Mouse (Mus musculus): ENCODE results near the gene Hnrnpf. TPM values are rescaled to one million over a fixed set of nuclear protein-coding genes. Genes with fewer than 3 reads are reported as not detected.

Gene Hnrnpf
- polyA plus RNA-seq, 1 experiment = 102 TPM

GRCm38 (mm10) chr6:117910120-117910661 is 10.1 kb downstream of the Hnrnpf start:
- H3K4me3 ChIP-seq (ENCODE audit: low read depth, low read length) = no peak overlapping the region
- peaks cover 14% of the 10 kb centered on the region; the same call in 1 of the 2 replicates for H3K4me1 ChIP-seq (ENCODE audit: control insufficient read depth, insufficient read depth, insufficient read length, low read length)
- WGBS = 41% methylated on average over 6 of the region's 6 CpGs
- H3K27me3 ChIP-seq (ENCODE audit: control insufficient read depth, insufficient read depth, low read length) = no peaks in the 10 kb centered on the region
- TF ChIP-seq POLR2A (IDR thresholded peaks at IDR 0.05; ENCODE audit: low read depth, low read length) = no peak
- no peak for TF ChIP-seq CTCF (IDR thresholded peaks at IDR 0.05; ENCODE audit: extremely low read depth, insufficient read length, insufficient replicate concordance, low read depth, low read length)
- H3K36me3 ChIP-seq (ENCODE audit: control insufficient read depth, insufficient read depth, low read length) = no peaks in the 10 kb centered on the region
- H3K27ac ChIP-seq (ENCODE audit: insufficient read depth, low read depth, low read length) = no peak overlapping the region

DNA sequence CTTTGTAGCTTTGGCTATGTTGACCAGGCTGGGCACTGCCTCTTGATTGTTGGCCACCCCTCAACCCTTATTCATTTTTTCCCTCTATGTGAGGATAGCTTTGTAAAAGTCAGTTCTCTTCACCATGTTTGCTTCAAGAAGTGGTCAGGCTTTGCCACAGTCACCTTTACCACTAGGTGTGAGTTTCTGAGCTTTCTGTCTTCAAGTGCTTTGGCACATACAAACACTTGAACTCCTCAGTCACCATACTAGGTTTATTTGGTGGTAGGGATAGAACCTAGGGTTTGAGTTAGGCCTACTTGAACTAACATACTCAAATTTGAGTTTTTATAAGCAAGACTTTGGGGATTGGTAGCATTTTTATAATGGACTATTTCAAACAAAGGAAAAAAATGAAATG is 14.4 kb downstream of the Hnrnpf start:
- Histone ChIP-seq H3K27ac (ENCODE audit: insufficient read depth, low read depth, low read length) (no peak overlapping the region), H3K4me1 (ENCODE audit: control insufficient read depth, insufficient read depth, insufficient read length, low read length) (peaks cover 11% of the 10 kb centered on the region; the same call in 1 of the 2 replicates), H3K36me3 (ENCODE audit: control insufficient read depth, insufficient read depth, low read length) (peaks cover 2% of the 10 kb centered on the region; the same call in 1 of the 2 replicates), H3K27me3 (ENCODE audit: control insufficient read depth, insufficient read depth, low read length) (no peaks in the 10 kb centered on the region), H3K4me3 (ENCODE audit: low read depth, low read length) (no peak overlapping the region)
- no peak for TF ChIP-seq CTCF (IDR thresholded peaks at IDR 0.05; ENCODE audit: extremely low read depth, insufficient read length, insufficient replicate concordance, low read depth, low read length)
- TF ChIP-seq POLR2A (IDR thresholded peaks at IDR 0.05; ENCODE audit: low read depth, low read length) = no peak

GRCm38 (mm10) chr6:117916205-117916736 is 16.1 kb downstream of the Hnrnpf start:
- under 1% methylated on average over 12 of the region's 12 CpGs for WGBS
- no peaks in the 10 kb centered on the region for H3K27me3 ChIP-seq (ENCODE audit: control insufficient read depth, insufficient read depth, low read length)
- H3K4me3 ChIP-seq (ENCODE audit: low read depth, low read length) = peak overlapping the region; percentile 73
- H3K36me3 ChIP-seq (ENCODE audit: control insufficient read depth, insufficient read depth, low read length) = peaks cover 13% of the 10 kb centered on the region
- TF ChIP-seq POLR2A (IDR thresholded peaks at IDR 0.05; ENCODE audit: low read depth, low read length) (no peak), CTCF (IDR thresholded peaks at IDR 0.05; ENCODE audit: extremely low read depth, insufficient read length, insufficient replicate concordance, low read depth, low read length) (no peak)
- H3K4me1 ChIP-seq (ENCODE audit: control insufficient read depth, insufficient read depth, insufficient read length, low read length) = peaks cover 6% of the 10 kb centered on the region; the same call in 1 of the 2 replicates
- peak overlapping the region; percentile 97 for H3K27ac ChIP-seq (ENCODE audit: insufficient read depth, low read depth, low read length)

- WGBS = under 1% methylated on average over 62 of the region's 62 CpGs
- H3K27ac ChIP-seq (ENCODE audit: insufficient read depth, low read depth, low read length) = peak overlapping the region; percentile 97
- TF ChIP-seq CTCF (IDR thresholded peaks at IDR 0.05; ENCODE audit: extremely low read depth, insufficient read length, insufficient replicate concordance, low read depth, low read length) (no peak), POLR2A (IDR thresholded peaks at IDR 0.05; ENCODE audit: low read depth, low read length) (peak; percentile 72; the same call in 1 of the 2 replicates)
- H3K4me1 ChIP-seq (ENCODE audit: control insufficient read depth, insufficient read depth, insufficient read length, low read length) = peaks cover 6% of the 10 kb centered on the region; the same call in 1 of the 2 replicates
- peak overlapping the region; percentile 73 for H3K4me3 ChIP-seq (ENCODE audit: low read depth, low read length)
- H3K27me3 ChIP-seq (ENCODE audit: control insufficient read depth, insufficient read depth, low read length) = no peaks in the 10 kb centered on the region
- peaks cover 19% of the 10 kb centered on the region for H3K36me3 ChIP-seq (ENCODE audit: control insufficient read depth, insufficient read depth, low read length)
These were observed 16.8 kb downstream of the Hnrnpf start for GRCm38 (mm10) chr6:117916737-117917426.

- WGBS = under 1% methylated on average over 21 of the region's 21 CpGs
- H3K36me3 ChIP-seq (ENCODE audit: control insufficient read depth, insufficient read depth, low read length) = peaks cover 23% of the 10 kb centered on the region
- peak; percentile 17; the same call in 1 of the 2 replicates for TF ChIP-seq POLR2A (IDR thresholded peaks at IDR 0.05; ENCODE audit: low read depth, low read length)
- TF ChIP-seq CTCF (IDR thresholded peaks at IDR 0.05; ENCODE audit: extremely low read depth, insufficient read length, insufficient replicate concordance, low read depth, low read length) = peak; percentile 6; the same call in 1 of the 2 replicates
- peaks cover 6% of the 10 kb centered on the region; the same call in 1 of the 2 replicates for H3K4me1 ChIP-seq (ENCODE audit: control insufficient read depth, insufficient read depth, insufficient read length, low read length)
- H3K27me3 ChIP-seq (ENCODE audit: control insufficient read depth, insufficient read depth, low read length) = no peaks in the 10 kb centered on the region
- peak overlapping the region; percentile 73 for H3K4me3 ChIP-seq (ENCODE audit: low read depth, low read length)
- H3K27ac ChIP-seq (ENCODE audit: insufficient read depth, low read depth, low read length) = peak overlapping the region; percentile 97
These were observed 17.5 kb downstream of the Hnrnpf start for GRCm38 (mm10) chr6:117917576-117917975.

DNA sequence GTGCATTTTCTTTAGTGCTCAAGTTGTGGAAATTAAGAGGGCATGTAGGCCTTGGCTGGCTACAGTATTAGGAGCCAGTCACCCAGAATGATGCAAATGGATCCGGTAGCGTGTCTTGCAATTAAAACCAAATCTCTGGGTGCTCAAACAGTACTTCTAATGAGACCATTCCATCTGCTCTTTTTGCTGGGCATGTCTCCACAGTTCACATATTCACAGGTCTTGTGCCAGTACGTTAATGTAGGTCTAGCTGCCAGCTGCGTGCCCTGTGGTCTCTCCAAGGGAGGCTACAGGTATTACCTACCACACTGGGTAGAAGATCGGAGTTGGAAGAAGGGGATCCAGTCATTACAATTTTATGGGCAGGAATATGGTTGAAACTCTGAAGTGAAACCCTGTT is 17.9 kb downstream of the Hnrnpf start:
- 2% methylated on average over 5 of the region's 5 CpGs for WGBS
- peaks cover 6% of the 10 kb centered on the region; the same call in 1 of the 2 replicates for H3K4me1 ChIP-seq (ENCODE audit: control insufficient read depth, insufficient read depth, insufficient read length, low read length)
- H3K36me3 ChIP-seq (ENCODE audit: control insufficient read depth, insufficient read depth, low read length) = peaks cover 26% of the 10 kb centered on the region
- TF ChIP-seq POLR2A (IDR thresholded peaks at IDR 0.05; ENCODE audit: low read depth, low read length) = no peak
- TF ChIP-seq CTCF (IDR thresholded peaks at IDR 0.05; ENCODE audit: extremely low read depth, insufficient read length, insufficient replicate concordance, low read depth, low read length) = no peak
- peak overlapping the region; percentile 97 for H3K27ac ChIP-seq (ENCODE audit: insufficient read depth, low read depth, low read length)
- no peaks in the 10 kb centered on the region for H3K27me3 ChIP-seq (ENCODE audit: control insufficient read depth, insufficient read depth, low read length)
- peak overlapping the region; percentile 73; the same call in 1 of the 2 replicates for H3K4me3 ChIP-seq (ENCODE audit: low read depth, low read length)

Data from small intestine, adult 2 months (tissue).